Mouse (Mus musculus) thymus, postnatal 14 days (tissue): ENCODE measurements around the gene Brd7.

Source experiments
- DNase-seq: peaks from one replicate; pipeline ENCODE4 v3.0.0; 2021

Brd7 gene

DNA sequence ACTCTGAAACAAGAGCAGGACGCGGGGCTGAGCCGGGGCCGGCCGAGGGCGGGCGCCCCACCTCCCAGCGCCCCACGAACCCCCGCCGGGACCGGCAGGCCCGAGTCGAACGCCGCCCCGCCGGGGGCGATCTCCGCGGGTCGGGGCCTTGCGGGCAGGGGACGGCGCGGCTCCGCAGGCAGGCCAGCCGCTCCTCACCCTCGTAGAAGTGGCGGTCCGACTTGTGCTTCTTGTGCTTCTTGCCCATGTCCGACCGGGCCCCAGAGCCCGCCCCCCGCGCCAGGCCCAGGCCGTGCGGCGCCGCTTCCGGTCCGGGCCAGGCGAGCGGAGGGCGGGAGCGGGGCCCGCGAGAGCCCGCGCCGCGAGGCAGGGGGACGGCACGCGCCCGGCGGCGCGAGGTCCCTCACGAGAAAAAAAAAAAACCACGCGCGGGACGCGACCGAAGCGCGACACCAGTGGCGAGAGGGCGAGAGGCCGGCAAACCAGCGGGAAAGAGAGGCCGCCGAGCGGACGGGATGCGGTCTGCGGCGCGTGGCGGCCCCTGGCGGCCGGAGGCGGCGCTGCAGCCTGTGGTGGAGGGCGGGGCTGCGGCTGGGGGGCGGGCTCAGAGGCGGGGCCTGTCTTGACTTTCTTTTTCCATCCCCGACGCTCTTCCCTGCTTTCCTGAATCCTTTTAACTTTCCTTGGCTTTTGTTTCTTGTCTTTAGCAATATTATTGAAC lies at the start of gene Brd7:
Gene Brd7 (minus strand): TSS at position 487 of the 721 bp plus-strand sequence.
- DNase-seq: peak; percentile 88

DNA sequence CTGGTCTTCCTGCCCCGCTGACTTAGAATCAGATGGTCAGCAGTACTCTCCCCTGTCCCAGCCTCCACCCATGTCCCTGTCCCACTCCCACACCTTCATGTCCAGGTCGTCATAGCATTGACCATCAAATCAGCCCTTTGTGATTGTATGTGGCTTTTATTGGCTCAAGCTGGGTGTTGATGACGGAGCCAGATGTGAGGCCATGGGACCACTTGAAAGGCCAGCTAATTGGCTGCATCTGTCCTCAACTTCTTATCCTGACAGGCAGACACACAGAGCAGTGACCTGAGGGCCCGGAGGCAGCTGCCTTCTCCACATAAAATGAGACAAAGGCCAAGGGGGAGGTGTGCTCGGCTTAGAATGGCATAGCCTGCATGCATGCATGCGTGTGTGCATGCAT lies 49.5 kb upstream of the Brd7 start:
- no peak for DNase-seq

DNA sequence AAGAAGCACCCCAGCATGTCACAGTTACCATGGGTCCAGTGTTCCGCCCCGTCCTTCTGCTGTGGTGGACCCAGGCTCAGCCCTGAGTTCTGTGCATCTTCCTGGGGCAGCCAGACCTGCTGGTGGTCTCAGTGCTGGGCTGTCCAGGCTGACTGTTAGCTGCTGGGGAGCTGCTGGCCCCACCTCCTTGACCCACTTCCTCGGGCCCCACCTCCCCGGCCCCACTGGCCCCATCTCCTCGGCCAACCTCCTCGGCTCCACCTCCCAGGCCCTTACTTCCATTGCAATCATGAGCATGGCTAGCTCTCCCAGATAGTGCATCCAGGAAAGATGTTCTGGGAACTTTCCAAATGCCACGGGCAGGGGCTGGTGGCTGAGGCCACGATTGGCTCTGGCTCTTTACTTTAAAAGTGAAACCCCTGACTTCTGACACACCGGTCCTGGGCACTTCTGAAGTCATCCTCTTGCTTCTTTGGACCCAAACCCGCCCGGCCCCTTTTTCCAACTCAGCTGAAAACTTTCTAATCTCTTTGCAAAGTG lies 47.5 kb upstream of the Brd7 start:
- DNase-seq: no peak

DNA sequence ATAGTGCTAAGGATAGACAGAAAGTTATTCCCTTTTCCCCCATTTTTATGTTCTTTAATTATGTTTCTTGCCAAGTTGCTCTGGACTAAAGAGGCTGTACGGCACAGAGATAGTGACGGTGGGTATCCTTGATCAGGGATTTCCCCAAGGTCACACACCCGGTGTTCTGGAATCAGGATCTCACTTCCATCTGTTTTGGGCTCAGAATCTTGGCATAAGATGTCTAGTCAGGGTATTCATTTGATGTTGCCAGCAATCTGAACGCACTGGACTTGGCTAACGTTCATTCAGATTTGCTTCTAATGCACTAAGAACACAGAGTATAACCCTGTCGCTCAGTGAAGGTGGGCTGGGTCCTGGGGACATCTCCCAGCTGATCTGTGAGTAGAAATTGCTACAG lies 45.7 kb upstream of the Brd7 start:
- DNase-seq: no peak

DNA sequence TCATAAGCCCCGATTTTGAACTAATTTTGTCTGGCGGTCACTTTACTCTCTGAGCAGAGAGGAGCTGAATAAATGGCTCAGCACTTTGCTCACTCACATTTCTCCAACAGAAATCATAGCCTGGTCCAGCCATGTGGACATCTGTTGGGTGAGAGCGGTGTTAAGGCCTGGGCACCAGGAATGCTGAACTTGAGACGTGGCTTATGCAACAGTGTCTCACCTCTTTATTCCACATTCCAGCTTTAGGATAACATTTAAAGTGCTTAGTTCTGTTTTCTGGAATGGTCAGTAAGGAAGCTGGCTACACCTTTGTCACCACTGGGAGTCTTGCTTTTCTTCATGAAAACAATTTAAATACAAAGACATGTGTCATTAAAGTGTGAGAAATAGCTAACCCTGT lies 36.1 kb upstream of the Brd7 start:
- DNase-seq: no peak

DNA sequence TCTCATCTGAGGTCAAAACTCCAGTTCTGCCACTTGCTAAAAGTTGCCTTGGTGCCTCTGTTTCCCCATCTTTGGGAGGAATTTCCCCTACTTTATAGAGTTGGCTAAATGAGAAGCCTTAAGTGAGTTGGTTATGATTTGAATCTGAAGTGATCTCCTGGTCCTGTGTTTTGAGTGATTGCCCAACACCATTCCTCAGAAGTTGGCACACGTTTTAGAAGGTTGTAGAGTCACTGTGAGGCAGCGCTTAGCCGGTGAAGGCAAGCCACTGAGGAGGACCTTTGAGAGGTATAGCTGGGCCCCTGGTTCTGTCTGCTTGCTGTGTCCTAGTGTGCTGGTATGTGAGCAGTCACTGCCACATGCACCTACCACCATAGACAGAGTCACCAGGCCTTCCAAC lies 31.3 kb upstream of the Brd7 start:
- DNase-seq: no peak

DNA sequence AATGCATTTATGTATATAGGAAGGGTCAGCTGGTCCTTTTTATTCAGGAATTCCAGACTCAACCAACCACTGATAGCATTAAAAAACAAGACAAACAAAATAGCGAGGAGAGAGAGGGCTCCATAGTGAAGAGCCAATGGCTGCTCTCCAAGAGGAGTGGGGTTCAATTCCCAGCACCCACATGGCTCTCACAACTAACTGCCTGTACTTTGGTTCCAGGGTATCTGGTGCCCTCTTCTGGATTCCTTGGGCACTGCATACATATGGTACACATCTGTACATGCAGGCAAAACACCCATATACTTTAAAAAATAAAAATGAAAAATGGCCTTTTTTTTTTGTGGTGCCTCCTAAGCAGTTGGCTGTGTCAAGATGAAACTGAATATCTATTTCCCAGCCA lies 28.8 kb upstream of the Brd7 start:
- DNase-seq: peak; percentile 63

DNA sequence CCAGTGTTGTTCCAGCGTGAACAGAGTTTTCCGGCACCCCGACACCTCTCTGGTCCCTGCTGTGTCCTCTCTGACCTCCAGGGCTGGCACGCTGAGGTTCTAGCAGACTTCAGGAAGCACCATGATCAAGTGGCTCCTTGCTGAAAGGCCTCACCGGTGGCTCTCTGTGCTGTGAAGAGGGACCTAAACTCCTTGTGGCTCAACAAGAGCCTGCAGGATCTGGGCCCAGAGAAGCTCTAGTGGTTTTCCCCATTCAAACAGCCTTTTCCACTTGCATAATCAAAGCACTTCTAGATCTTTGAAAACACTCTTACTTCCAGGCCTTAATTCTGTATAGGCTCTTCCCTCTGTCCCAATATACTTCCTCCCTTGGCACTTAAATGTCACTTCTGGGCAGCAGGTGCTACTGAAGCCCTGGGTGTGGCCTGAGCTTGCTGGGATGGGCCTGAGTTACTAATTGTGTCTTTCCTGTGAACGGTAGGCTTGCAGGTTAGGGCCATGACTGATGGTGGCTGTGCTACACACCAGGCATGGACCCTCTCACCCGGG lies 26.8 kb upstream of the Brd7 start:
- DNase-seq: no peak

DNA sequence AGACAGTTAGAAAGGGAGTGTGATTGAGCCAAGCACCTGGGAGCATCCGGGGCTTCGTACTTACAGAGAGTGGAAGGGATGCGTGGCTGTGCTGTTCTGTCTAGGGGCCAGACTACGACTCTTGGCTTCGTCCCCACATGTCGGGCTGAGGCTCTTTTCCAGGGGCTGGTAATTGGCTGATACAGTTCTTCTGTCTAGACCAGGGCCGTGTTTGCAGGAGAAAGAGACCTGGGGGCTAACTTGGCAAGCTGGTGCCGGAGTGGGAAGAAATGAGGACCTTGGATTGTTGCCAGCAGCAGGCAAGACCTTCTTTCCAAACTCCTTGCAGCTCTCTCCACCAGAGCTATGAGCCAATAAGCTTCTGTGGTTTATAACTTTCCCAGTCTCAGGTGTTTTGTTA lies 25.9 kb upstream of the Brd7 start:
- no peak for DNase-seq

DNA sequence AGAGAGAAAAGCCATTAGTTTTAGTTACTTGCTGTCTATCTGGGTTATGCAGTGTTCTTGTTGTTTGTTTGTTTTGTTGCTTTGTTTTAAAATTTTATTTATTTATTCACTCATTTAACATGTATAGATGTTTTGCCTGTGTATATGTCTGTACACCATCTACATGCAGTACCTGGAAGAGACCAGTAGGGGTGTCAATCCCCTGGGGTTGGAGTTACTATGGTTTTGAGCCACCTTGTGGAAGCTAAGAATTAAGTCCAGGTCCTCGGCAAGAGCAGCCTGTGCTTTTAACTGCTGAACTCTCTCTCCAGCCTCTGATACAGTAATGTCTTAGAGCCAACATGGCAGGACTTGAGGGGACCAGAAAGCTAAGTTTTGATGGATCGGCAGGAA lies 21.2 kb upstream of the Brd7 start:
- peak; percentile 22 for DNase-seq

DNA sequence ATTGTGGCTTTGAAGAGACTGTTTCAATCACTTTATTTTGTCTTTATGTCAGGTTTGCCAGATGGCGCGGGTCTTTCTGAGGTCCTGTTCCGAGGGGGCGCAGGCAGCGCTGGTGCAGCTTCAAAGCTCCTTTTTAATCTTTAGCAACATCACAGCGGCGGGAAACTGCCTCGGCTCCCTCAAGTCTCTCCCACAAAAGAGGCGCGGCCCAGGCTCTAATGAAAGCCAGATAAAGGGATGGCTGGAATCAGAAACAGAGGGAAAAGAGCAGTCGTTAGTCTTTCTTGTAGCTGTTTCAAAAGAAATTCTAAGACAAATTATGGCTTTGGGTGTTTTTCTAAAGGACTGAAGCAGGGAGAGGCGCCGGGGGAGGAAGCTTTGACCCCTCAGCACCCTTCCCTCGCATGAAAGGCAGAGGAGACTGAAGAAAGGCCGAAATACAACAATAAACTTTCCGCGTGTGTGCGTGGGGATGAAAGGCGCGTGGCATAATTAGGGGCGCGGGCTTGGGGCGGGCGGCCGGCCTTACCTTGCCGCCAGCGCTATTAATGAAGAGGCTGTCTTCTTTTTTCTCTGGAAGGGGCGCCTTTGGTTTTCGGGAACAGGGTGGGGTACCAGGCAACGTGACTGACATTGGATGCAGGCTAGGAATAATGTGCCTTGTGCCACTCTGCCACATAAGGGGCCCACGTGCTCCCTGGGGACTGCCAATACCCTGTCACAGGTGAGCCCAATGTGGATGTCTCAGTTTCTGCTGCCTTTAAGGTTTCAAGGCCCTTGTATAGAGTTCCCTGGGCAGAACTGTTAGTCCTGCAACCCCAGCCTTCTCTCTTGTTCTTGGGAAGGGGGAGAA lies 20.5 kb upstream of the Brd7 start:
- peak; percentile 29 for DNase-seq

DNA sequence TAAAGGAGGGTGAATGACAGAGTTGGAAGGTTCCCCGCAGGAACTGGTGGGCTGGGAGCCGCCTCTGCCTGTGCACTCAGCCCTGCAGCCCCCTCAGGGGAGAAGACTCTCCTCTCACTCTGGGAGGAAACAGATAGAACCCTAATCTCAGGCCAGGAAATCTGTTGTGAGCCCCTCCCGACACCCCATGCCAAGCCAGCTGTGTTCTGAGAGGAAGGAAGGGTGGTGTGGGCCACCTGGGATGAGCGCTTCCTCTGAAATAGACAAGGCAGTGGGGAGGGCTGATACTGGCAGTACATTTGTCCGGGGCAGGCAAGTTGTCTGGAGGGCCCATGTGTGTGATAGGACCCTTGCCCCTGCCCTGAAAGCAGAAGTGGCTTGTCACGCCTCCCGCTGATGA lies 18.5 kb upstream of the Brd7 start:
- DNase-seq: peak; percentile 61

DNA sequence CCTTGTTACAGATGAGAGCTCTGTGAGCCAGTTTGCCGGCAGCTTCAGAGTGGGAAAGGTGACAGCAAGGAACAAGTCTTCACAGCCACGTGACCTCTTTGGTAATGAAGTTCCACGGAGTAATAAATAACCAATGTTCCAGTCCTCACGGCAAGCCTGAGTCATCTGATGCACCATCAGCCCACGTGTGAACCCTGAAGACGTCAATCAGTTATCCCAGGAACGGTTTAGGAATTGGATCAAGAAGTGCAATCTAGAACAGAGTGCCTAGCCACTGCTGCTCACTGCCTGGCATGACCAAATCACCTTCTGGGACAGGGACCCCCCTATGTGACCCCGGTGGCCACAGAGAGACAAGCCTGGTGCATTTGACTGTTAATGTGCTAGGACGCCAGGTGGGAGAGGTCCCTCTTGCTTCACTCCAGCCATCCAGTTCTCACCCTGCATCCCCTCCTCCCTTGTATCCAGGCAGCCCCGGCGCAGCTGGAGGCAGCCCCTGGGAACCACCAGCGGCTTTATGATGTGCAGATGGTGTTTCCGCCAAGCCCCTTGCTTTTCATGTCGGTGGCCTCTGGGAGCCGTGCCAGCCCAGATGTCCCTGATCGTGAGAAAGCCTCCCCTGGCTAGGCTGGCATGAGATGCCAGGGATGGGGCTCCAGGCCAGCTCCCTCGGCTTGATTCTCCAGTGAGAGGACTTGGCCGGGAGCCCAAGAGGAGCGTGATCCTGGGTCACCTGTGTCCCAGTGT lies 15.0 kb upstream of the Brd7 start:
- DNase-seq: peak; percentile 62

DNA sequence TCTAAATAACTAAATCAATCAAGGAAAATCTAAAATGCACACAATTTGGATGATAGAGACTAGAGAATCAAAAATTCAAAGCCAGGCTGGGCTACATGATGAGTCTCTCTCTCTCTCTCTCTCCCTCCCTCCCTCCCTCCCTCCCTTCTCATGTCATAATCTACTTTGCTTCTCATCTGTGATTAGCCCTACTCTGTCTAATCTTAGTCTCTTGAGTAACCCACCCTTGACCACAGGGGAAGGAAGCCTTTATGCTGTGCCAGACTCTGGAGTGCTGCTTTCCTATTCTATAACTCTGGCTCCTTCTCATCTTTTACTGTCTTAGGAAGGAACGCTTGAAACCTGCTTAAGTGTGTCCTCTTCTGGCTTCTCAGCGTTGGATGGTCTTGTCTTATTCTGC lies 9.5 kb upstream of the Brd7 start:
- no peak for DNase-seq

DNA sequence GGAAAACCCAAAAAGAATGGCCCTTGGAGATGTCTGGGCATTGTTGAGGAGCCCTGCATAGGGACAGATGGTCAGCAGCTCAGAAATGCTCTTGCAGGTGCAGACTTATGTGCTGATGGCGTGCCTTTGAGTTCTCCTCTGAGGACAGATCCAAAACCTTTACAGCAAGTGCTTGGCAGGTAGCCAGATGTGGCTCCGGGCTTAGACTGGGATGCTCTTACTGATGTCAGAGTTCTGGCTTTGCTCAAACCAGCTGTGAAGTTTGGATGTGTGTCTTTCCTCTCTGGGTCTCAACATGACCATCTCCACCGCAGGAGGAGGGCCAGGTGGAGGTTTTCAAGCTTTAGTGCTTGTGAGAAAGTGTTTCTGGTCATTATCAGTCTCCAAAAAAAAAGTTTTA lies 7.8 kb upstream of the Brd7 start:
- no peak for DNase-seq

DNA sequence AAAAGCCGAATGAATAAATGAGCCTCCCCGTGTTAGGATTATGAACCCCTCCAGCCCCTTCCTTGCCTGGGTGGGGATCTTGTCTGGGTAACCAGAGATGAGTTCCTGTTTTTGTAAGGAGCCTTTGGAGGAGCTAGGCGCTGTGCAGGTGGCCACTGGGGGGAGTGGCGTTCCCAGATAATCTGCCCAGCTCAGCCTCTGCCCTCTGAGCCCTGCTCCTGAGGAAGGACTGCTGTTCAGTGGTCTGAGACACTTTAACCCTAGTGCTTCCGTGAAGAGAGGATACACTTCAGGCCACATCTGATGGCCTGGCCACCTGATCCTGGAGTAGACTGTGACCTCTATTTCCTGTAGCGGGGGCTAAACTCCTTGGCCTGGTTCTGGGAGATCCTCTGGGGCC lies 7.2 kb upstream of the Brd7 start:
- peak; percentile 34 for DNase-seq

DNA sequence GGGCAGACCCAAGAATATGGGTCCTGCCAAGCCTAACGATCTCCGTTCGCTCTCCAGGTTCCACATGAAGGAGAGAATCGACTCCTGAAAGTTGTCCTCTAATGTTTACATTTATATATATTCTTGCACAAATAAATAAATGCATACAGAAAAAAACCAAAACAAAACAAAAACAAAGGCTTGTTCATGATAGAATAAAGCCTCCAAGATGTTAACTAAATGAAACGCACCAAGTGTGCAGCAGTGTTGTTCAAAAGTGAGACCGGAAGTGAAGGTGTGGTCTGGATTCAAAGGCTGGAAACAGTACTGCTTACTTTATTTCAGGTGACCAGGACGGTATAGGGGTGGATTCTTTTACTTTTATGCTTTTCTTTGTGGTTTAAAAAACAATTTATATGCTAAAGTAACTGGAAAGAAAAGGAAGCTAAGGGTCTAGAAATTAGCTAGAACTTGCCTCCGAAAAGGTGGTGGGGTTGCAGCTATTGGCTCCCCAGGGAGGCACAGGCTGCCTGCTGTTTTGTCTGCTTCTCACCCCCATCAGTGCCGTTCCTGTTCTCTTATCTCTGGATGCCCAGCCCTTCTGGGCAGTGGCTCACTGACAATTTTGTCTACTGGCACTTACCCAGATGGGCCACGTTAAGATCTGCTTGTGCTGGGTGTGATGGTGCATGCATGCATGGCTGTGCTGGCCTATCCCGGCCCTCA lies 604 bp upstream of the Brd7 start:
- peak; percentile 25 for DNase-seq

DNA sequence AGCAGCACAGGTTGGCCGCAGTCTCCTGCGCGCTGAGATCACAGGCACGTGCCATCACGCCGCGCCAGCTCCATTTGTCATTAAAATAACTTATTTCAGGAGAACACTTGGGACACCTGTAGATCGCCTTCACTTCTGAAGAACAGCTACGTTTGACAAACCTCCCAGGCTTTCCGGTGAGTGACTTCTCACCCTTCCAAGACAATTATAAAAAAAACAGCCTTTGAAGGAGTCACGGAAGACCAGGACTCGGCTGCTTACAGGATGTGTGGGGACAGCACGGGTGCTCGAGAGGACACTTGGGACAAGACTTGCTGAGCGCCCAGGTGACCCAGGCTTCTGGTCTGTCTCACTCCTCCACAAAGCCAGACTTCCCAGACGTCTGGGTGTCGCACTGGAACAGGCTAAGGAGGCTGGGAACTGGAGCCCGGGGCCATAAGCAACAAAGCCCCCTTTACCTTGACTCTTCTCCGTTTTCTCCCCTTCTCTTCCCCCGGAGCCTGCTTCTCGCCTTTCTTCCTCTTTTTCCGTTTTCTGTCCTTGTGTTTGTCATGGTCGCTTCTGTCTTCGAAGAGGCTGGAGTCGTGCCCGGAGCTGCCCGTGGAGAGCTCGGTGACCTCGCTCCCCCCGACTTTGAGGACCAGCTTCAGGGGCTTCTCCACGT lies 818 bp downstream of the Brd7 start:
- DNase-seq: peak; percentile 30

DNA sequence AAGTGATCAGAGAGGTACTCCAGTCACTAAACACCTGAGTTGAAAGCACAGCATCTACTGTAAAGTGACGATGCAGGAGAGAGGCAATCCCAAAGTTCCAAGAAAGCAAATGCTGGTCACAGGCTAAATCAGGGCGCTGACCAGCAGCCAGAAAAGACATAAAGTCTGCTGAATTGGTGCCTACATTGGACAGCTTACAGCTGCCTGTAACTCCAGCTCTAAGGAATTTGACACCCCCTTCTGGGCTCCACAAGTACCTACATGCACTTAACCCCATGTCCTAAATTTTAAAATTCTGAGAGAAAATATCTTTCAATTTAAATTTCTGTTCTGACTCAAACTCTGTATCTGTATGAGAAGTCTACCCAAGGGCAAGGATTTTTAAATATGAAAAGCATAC lies 2.0 kb downstream of the Brd7 start:
- DNase-seq: no peak

DNA sequence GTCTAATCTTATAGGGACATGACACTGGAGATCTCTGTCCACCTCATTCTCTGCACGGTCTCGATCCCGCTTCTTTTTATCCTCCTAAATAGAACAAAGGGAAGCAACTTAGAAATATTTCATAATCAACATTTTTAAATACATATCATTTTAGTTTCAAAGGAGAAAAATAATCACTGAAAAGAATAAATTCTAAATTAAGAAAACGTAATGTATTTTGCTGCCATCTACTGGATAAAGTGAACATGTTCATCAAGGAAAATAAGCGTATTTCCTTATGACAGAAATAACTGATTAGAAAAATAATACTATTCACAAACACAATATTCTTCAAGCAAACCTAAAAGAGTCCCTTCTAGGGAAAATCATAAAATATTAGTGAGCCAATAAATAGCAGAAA lies 4.0 kb downstream of the Brd7 start:
- no peak for DNase-seq

DNA sequence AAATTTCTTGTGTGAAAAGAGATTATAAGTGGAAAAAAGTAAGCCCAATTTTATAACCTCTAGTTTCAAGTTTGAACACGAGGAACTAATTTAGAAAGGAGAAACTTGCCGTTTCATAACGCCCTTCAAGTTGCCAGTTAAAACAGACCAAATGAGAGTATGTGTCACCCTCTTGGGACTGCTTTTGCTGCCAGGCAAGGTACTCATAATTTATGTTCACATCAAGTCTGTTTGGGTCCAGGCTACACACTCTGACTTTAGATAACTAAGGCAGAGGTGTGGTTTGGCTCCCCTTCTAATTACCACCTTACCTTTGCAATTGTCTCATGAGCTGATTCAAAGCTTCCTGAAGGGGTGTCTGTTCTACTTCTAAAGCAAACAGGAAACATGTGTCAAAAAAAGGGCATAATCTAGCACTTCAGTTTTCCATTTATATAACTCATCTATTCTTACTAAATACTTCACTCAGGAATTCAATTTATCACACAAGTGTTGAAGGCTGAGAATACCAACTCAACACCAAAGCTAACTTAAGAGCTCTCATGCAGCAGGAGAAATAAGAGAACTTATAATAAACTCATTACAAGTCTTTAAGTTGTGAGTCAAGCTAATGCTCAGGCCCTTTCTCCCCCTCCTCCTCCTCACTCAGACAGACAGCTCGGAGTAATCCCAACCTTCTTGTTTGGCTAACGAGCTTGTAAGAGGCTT lies 4.6 kb downstream of the Brd7 start:
- DNase-seq: no peak
